Mouse (Mus musculus) hematopoietic stem cell, adult 5-6 weeks (primary cell): ENCODE data around the gene Ankrd27. TPM values are rescaled to one million over a fixed set of nuclear protein-coding genes. Genes with fewer than 3 reads are reported as not detected.

Experiments used
- ATAC-seq, 2 experiments: fragments of 125-278 bp in 1 of 2; replicated peaks in 1 of 2; 2 replicates each; pipeline ENCODE4 v1.8.0; 2016 to 2017; ENCODE audit warnings: inconsistent platforms in 2 of 2, mild to moderate bottlenecking in 2 of 2, moderate number of reproducible peaks in 2 of 2, low read depth in 1 of 2, moderate TSS enrichment in 1 of 2; ENCODE audit not compliant: low FRiP score in 2 of 2, poor library complexity in 2 of 2, severe bottlenecking in 2 of 2, insufficient read depth in 1 of 2, low TSS enrichment in 1 of 2
- total RNA-seq: library from RNA; stranded (forward); fragments of 172-1452, 232-1000 nt; gene quantifications from 2 replicates; pipeline ENCODE4 v1.2.3, GENCODE M21; 2017

The Ankrd27 gene
- total RNA-seq, 1 experiment from 2014 or later, result 37.3 TPM

- peak in 1 of 2 experiments; percentile 45; a peak in 2 of 4 replicates for ATAC-seq
Observed at GRCm38 (mm10) chr7:35606816-35607215, 20.8 kb downstream of the Ankrd27 start.

DNA sequence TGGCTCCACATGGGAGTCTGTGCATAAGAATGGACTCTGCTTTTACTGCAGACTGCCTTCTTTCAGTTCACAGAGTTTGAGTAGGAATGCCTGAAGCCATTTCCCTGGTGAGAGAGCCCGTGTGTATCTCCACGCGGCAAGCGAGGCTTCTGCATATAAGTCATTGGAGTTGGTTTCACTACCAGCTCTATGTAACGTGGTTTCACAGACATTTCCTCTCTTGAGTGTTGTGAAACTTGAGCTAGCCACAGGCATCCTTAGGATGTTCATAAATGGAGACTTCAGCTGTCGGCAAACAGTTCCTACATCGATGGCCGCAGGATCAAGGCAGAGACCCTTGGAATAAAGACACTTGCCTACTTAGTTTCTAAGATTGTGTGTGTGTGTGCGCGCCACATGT, 23.2 kb downstream of the Ankrd27 start:
- peak; percentile 37 to 42; a peak in 2 of 4 replicates for ATAC-seq

GRCm38 (mm10) chr7:35617513-35617912, 31.5 kb downstream of the Ankrd27 start:
- ATAC-seq, result no peak

- no peak for ATAC-seq
Observed at GRCm38 (mm10) chr7:35622626-35623025, 36.6 kb downstream of the Ankrd27 start.

GRCm38 (mm10) chr7:35626038-35626437, 40.0 kb downstream of the Ankrd27 start:
- ATAC-seq, result no peak

- no peak for ATAC-seq
Observed at GRCm38 (mm10) chr7:35627371-35627770, 41.3 kb downstream of the Ankrd27 start.

DNA sequence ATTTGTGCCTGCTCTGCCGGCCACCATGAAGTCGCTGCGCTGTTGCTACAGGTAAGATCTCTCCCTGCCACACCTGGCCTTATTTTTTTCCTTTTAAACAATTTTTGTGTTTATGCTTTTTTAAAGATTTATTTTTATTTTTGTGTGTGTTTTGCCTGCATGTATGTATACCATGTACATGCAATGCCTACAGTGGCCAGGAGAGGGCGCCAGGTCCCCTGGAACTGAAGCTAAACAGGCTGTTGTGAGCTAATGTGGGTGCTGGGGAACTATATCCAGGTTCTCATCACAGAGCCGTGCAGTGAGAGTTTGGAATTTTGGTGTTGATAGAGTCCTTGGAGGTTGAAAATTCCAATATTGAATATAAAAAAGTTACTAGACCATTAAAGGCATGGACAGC, 42.5 kb downstream of the Ankrd27 start:
- no peak for ATAC-seq

- ATAC-seq, result peak in 1 of 2 experiments; percentile 42; a peak in 1 of 4 replicates
Observed at GRCm38 (mm10) chr7:35636229-35636628, 50.2 kb downstream of the Ankrd27 start.

- no peak for ATAC-seq
Observed at GRCm38 (mm10) chr7:35636874-35637273, 50.8 kb downstream of the Ankrd27 start.

- ATAC-seq, result no peak
Observed at GRCm38 (mm10) chr7:35640072-35640471, 54.0 kb downstream of the Ankrd27 start.

GRCm38 (mm10) chr7:35646317-35647081, 60.5 kb downstream of the Ankrd27 start:
- peak in 1 of 2 experiments; percentile 11; a peak in 1 of 4 replicates for ATAC-seq

GRCm38 (mm10) chr7:35647101-35647698, 61.2 kb downstream of the Ankrd27 start, which contains the start of gene Pdcd5:
Pdcd5 (minus strand) TSS chr7:35647521.
- ATAC-seq, result peak; percentile 86 to 89

- ATAC-seq, result no peak
Observed at GRCm38 (mm10) chr7:35648239-35649069, 62.4 kb downstream of the Ankrd27 start.

DNA sequence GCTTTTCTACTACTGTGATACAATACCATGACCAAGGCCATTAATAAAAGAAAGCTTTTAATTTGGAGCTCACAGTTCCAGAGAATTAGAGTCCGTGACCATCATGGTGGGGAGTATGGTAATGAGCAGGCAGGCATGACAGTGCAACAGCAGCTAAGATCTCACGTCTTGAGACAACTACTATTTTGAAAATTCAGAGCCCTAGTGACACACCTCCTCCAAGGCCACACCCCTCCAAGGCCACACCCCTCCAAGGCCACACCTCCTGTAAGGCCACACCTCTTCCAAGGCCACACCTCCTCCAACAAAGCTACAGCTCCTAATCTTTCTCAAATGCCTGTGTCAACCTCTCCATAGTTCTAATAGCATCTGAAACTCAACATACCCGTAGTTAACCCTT, 63.0 kb downstream of the Ankrd27 start:
- ATAC-seq, result peak in 1 of 2 experiments; percentile 50; a peak in 2 of 4 replicates

DNA sequence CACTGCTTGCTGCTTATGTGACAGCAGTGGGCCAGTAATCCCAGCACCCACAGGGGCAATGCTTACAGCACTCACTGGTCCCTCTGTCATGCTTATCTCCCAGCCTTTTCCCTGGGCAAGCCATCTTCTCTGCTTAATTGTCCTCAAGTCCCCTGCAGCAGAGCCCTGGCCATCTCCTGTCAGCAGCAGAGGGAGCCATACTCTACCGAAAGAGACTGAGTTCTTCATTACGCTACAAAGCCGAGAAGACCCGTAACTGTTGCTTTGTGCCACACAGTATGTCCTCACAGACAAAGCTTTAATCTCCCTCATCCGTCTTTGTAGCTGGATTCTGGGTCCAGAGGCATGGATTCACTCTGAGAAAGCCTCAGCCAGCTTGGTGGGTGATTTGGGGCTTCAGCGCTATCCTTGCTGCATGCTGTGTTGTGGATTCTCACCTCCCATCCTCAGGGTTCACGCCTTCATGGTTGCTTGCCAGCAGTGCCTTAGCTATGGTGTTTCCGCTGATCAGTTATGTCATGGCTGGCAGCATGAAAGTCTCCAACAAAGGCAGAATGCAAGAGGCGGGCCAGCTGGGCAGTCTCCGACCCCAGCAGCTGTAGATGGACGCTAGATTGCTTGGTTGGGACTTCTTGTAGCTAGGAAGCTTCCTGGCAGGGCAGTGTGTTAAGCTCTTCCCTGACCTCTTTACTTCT, 64.8 kb downstream of the Ankrd27 start:
- ATAC-seq, result no peak

GRCm38 (mm10) chr7:35651583-35652270, 65.7 kb downstream of the Ankrd27 start:
- ATAC-seq, result no peak

- no peak for ATAC-seq
Observed at GRCm38 (mm10) chr7:35657829-35658228, 71.8 kb downstream of the Ankrd27 start.
